Mouse (Mus musculus) liver, adult 2 months (tissue): Measurements from ENCODE around the gene Ooep. TPM values are rescaled to one million over a fixed set of nuclear protein-coding genes. Genes with fewer than 3 reads are reported as not detected.
A peak's percentile ranks its signal among the peaks of the same experiment; 100 is the strongest.

Experiments
- DNase-seq: peaks from one replicate; pipeline ENCODE4 v3.0.0-alpha.2; 2011; ENCODE audit warnings: low read depth, low spot score; ENCODE audit errors: extremely low read depth
- H3K27ac ChIP-seq: fragments of 200-500 bp; replicated peaks from 2 replicates; pipeline ENCODE4 v1.5.1; 2012; ENCODE audit warnings: low read depth, mild to moderate bottlenecking, control low read depth, inconsistent platforms, low read length; ENCODE audit not compliant: insufficient read depth
- H3K27me3 ChIP-seq: fragments of 200-500 bp; 2 replicates; pipeline ENCODE4 v1.6.1; 2012; ENCODE audit warnings: mild to moderate bottlenecking, moderate library complexity, low read length, inconsistent platforms; ENCODE audit not compliant: control insufficient read depth, insufficient read depth
- H3K36me3 ChIP-seq: fragments of 200-500 bp; 2 replicates; pipeline ENCODE4 v1.6.1; 2012; ENCODE audit warnings: low read length, inconsistent platforms; ENCODE audit not compliant: control insufficient read depth, insufficient read depth
- H3K4me1 ChIP-seq: fragments of 200-500 bp; 2 replicates; pipeline ENCODE4 v1.6.1; 2011; ENCODE audit warnings: low read length; ENCODE audit not compliant: control insufficient read depth, insufficient read depth
- H3K4me3 ChIP-seq: fragments of 200-500 bp; 2 replicates; pipeline ENCODE4 v1.5.1; 2011; ENCODE audit warnings: low read depth, mild to moderate bottlenecking, control low read depth, low read length, moderate library complexity; ENCODE audit not compliant: insufficient read depth
- H3K79me2 ChIP-seq: fragments of 200-500 bp; 2 replicates; pipeline ENCODE4 v1.6.1; 2012; ENCODE audit warnings: inconsistent platforms, mild to moderate bottlenecking, low read length, moderate library complexity; ENCODE audit not compliant: control insufficient read depth, insufficient read depth
- H3K9ac ChIP-seq: fragments of 200-500 bp; 2 replicates; pipeline ENCODE4 v1.6.1; 2012; ENCODE audit warnings: low read depth, mild to moderate bottlenecking, control low read depth, inconsistent platforms, low read length
- CTCF ChIP-seq: fragments of 200-500 bp; IDR thresholded peaks from 2 replicates; pipeline ENCODE4 v1.5.1; 2011; ENCODE audit warnings: low read depth, low read length, control low read depth
- POLR2A ChIP-seq: fragments of 200-500 bp; IDR thresholded peaks from 2 replicates; pipeline ENCODE4 v1.6.1; 2011; ENCODE audit warnings: low read length, control low read depth; ENCODE audit not compliant: insufficient read depth; ENCODE audit errors: extremely low read depth
- WGBS: fragments of 180-500 bp; shearing (Covaris S2); methylation state at CpG from one replicate; pipeline ENCODE4 v1.1.7; 2018; 5-methylcytosine and 5-hydroxymethylcytosine counted together
- polyA plus RNA-seq: library from polyadenylated mRNA; depleted of rRNA; stranded (reverse); fragments of >200 nt; gene quantifications from 2 replicates; pipeline ENCODE4 v1.2.3, GENCODE M21; 2012
- total RNA-seq: library from RNA; depleted of rRNA; stranded (reverse); fragments of >200 nt; gene quantifications from 2 replicates; pipeline ENCODE4 v1.2.3, GENCODE M21; 2014

The Ooep gene
- total and polyA plus RNA-seq, 2 experiments, result not detected

DNA sequence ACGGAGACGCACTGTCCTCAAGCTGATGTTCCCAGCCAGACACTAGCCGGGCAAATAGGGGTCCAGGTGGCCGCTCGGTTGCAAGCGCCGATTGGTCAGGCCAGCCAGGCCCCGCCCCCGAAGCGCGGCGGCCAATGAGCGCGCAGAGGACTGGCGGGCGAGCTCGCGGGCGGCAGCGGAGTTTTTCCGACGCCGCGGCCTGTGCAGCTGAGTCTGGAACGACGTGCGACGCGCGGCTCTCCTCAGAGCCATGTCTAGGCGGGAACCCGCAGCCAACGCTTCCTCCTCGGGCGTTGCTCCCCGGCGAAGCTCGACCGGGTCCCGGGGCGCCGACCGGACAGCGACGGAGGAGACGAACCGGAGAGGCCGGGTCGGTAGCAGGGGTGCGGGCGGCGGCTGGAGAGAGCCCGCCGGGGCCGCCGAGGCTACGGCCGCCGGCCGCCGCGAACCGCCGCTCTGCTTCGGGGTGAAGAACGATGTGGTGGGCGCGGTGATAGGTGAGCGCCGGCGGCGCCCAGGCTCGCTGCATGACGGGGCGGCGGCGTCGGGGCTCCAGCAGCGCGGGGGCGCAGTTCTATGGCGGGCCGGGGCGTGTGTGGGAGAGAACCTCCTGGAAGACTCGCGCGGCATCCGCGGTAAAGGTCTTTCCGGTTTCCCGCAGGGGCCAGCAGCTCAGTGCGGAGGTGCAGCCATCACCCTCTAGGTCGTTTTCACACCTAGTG, 17.3 kb upstream of the Ooep start, which contains the start of gene Ddx43:
Gene Ddx43 (plus strand): TSS at position 148 of the 722 bp plus-strand sequence.
- Histone ChIP-seq H3K4me1 (no peaks in the 10 kb centered on the region), H3K9ac (no peak within 1 kb of the TSS), H3K27ac (no peak within 1 kb of the TSS), H3K79me2 (no peaks in the 10 kb centered on the region), H3K27me3 (peaks cover 9% of the 10 kb centered on the region), H3K4me3 (peak within 1 kb of the TSS; percentile 21; the same call in 1 of the 2 replicates), H3K36me3 (no peaks in the 10 kb centered on the region)
- 6% methylated on average over 92 of the region's 93 CpGs for WGBS
- DNase-seq, result no peak
- TF ChIP-seq CTCF (no peak), POLR2A (no peak)

GRCm38 (mm10) chr9:78395244-78395629, 16.7 kb upstream of the Ooep start:
- no peak for DNase-seq
- Histone ChIP-seq H3K4me1 (no peaks in the 10 kb centered on the region), H3K9ac (no peak overlapping the region), H3K79me2 (no peaks in the 10 kb centered on the region), H3K27ac (no peak overlapping the region), H3K27me3 (peaks cover 9% of the 10 kb centered on the region), H3K36me3 (no peaks in the 10 kb centered on the region), H3K4me3 (no peak overlapping the region)
- WGBS, result 39% methylated on average over 11 of the region's 11 CpGs
- no peak for TF ChIP-seq CTCF
- no peak for TF ChIP-seq POLR2A

DNA sequence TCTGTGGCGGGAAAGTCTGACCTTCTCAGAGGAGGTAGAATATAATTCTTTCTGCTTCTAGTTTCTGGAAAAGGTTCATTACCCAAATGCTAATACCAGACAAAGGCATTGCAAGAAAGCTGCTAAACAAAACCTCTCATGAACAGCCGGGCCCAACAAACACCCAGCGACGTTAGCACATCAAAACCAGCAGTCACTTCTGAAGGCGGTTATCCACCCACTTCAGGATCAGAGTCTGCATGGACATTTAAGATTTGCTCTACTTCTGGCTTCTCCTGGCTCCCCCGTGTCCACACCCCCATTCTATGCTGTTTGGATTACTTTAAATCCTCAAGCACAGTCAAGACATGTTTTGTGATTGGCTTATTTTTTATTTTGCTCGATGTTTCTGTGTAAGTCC, 16.1 kb upstream of the Ooep start:
- DNase-seq, result no peak
- H3K79me2 ChIP-seq, result no peaks in the 10 kb centered on the region
- H3K27ac ChIP-seq, result no peak overlapping the region
- H3K36me3 ChIP-seq, result no peaks in the 10 kb centered on the region
- peaks cover 9% of the 10 kb centered on the region for H3K27me3 ChIP-seq
- H3K4me3 ChIP-seq, result no peak overlapping the region
- no peak overlapping the region for H3K9ac ChIP-seq
- TF ChIP-seq CTCF, result no peak
- TF ChIP-seq POLR2A, result no peak
- no peaks in the 10 kb centered on the region for H3K4me1 ChIP-seq
- 63% methylated on average over 7 of the region's 7 CpGs for WGBS

DNA sequence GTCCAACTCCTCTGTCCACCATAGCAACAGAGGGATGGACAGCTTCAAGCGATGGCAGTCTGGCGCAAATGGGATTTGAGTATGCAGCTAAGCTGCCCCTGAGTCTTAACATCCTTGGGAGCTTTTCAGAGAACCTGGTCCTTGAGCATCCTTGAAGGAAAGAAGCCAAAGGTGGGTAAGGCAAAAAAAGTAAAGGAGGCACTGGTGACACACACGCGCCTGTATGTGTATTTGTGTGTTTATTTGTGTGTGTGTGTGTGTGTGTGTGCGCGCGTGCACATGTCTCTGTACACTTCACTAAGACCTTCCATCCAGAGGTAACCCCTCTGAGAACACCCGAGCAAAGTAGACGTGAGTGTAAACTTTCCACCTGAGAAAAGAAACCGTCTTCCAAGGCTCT, 15.2 kb upstream of the Ooep start:
- DNase-seq, result no peak
- TF ChIP-seq POLR2A, result no peak
- TF ChIP-seq CTCF, result no peak
- no peaks in the 10 kb centered on the region for H3K79me2 ChIP-seq
- no peak overlapping the region for H3K9ac ChIP-seq
- H3K36me3 ChIP-seq, result no peaks in the 10 kb centered on the region
- 78% methylated on average over 10 of the region's 10 CpGs for WGBS
- no peak overlapping the region for H3K27ac ChIP-seq
- H3K4me3 ChIP-seq, result no peak overlapping the region
- H3K27me3 ChIP-seq, result peaks cover 9% of the 10 kb centered on the region
- H3K4me1 ChIP-seq, result no peaks in the 10 kb centered on the region

DNA sequence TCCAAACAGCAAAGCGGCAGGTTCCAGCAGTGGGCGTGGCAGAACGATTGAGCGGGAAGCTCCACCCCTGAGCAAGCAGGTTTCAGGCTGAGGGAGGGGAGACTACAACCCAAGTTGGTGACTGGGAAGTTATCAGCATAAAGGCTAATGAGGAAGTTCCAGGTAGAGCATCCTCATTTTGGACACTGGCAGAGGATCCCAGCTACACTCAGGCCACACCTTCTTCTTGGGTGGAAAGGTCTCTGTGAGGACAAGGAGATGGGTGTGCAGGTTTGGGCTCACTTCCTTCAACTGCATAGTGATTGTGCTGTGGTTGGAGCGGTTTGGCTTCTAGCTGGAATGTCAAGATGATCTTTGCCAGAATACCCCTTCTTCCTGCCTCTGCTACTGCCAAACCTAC, 11.5 kb upstream of the Ooep start:
- no peaks in the 10 kb centered on the region for H3K4me1 ChIP-seq
- 50% methylated on average over 5 of the region's 5 CpGs for WGBS
- H3K9ac ChIP-seq, result no peak overlapping the region
- no peak overlapping the region for H3K4me3 ChIP-seq
- H3K79me2 ChIP-seq, result no peaks in the 10 kb centered on the region
- DNase-seq, result no peak
- H3K36me3 ChIP-seq, result no peaks in the 10 kb centered on the region
- TF ChIP-seq POLR2A (no peak), CTCF (no peak)
- H3K27me3 ChIP-seq, result no peaks in the 10 kb centered on the region
- no peak overlapping the region for H3K27ac ChIP-seq

GRCm38 (mm10) chr9:78386947-78387346, 8.4 kb upstream of the Ooep start:
- H3K79me2 ChIP-seq, result no peaks in the 10 kb centered on the region
- no peaks in the 10 kb centered on the region for H3K36me3 ChIP-seq
- H3K27me3 ChIP-seq, result no peaks in the 10 kb centered on the region
- DNase-seq, result no peak
- H3K9ac ChIP-seq, result no peak overlapping the region
- TF ChIP-seq POLR2A, result no peak
- TF ChIP-seq CTCF, result no peak
- no peak overlapping the region for H3K27ac ChIP-seq
- H3K4me3 ChIP-seq, result no peak overlapping the region
- no peaks in the 10 kb centered on the region for H3K4me1 ChIP-seq
- WGBS, result 82% methylated on average over 7 of the region's 7 CpGs
